Mouse (Mus musculus): ENCODE measurements around the gene Zfp229.

DNA sequence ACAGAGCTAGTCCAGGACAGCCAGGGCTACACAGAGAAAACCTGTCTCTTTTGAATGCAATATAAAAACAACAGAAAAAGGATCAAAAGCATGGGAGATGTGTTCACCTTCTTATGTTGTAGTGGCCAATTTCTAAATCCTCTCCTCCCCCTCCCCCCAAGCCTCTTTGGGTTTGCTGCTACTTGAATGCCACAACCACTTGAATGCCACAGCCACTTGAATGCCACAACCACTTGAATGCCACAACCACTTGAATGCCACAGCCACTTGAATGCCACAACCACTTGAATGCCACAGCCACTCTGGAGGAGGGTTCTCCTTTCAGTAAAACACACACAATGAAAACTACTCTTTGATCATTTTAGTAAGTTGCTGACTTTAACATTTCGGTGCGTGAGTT lies 22.2 kb downstream of the Zfp229 start:
- TF ChIP-seq ZNF384 (IDR thresholded peaks at IDR 0.05; ENCODE audit: low read depth, low read length) (no peak), ZC3H11A (IDR thresholded peaks at IDR 0.05; ENCODE audit: borderline replicate concordance, low read depth, low read length) (no peak), HCFC1 (IDR thresholded peaks at IDR 0.05; ENCODE audit: borderline replicate concordance, insufficient read depth, low read length) (no peak), CHD2 (IDR thresholded peaks at IDR 0.05; ENCODE audit: low read depth, low read length) (no peak)
